Mouse (Mus musculus): ENCODE data around the gene Gadd45g. TPM values are rescaled to one million over a fixed set of nuclear protein-coding genes. Genes with fewer than 3 reads are reported as not detected.
A peak's percentile ranks its signal among the peaks of the same experiment; 100 is the strongest.

Gene Gadd45g
- total RNA-seq, 1 experiment from 2014 or later = 11.3 TPM

DNA sequence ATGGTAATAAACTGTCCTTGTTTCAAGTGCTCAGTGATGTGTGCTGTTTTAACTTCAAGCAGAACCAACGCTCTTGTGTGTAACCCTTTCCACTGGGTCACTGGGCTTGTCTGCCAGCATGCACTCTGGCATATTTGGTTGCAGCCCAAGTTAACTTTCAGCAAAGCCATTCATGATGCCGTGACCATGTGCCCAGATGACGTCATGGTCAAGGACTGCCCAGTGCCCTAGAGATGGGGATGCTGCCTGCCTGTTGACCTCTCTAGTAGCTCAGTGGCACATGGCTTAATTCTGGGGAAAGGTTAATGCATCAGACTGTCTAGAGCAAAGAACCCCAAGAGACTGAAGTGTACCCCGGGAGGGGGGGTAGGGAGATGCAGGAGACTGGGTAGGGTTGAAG lies 24.7 kb downstream of the Gadd45g start:
- ATAC-seq (replicated peaks in 1 of 2; ENCODE audit: insufficient read depth in 1 of 2, low FRiP score in 2 of 2, low TSS enrichment in 1 of 2, low read depth in 1 of 2, poor library complexity in 2 of 2, severe bottlenecking in 2 of 2) = no peak

DNA sequence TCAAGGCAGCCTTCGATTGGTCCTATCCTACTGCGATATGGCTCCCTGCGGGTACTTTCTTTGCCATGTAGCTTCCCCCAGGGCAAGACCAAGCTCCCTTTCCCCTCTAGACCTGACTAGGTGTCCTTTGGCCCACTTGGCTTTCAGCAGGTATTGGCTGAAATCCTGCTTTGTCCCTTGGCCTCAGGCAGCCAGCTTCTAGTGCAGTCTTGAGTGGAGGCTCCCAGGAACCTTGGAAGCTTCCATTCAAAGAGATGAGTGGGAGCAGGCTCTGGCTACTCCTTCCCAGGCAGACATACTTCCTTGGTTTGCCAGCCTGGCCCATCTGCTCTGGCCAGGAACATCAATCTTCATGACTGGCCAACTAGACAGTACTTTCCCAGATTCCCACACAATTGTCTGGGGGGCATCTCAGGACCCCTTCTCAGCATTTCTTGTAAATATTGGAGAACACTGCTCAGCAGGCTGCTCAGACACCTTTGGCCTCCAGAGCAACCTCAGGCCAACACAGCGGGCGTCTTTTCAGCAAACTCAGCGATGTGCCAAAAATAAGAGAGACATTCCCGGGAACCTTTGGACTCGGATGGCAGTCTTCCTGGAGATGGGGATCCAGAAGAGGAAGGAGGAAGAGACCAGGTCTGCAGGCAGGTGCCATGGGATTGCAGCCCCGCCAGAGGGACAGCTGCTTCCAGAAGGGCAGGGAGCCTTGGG lies 25.9 kb downstream of the Gadd45g start:
- no peak for ATAC-seq (replicated peaks in 1 of 2; ENCODE audit: insufficient read depth in 1 of 2, low FRiP score in 2 of 2, low TSS enrichment in 1 of 2, low read depth in 1 of 2, poor library complexity in 2 of 2, severe bottlenecking in 2 of 2)

DNA sequence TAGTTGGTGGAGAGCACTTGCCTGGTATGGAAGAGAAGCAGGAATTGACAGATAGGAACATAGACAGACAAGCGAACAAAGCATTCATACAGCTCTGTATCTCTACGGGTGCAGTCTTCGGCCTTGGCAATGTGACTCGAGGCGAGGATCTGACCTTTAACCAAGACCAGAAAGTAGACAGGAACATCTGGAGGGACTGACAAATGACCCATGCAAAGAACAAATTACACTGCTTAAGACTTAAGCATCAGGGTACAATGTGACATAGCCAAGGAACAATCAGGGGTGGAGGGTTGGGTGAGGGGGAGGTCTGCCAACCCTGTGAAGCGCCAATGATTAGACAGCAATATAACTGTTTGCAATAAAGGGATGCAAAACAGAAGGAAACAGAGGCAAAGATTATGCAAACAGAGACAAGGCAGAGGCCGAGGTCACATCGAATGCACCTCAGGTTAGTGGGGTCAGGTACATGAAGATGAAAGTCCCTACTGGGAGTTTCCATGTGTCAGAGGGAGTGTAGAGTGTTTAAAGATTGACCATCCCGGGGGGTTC lies 26.6 kb downstream of the Gadd45g start:
- no peak for ATAC-seq (replicated peaks in 1 of 2; ENCODE audit: insufficient read depth in 1 of 2, low FRiP score in 2 of 2, low TSS enrichment in 1 of 2, low read depth in 1 of 2, poor library complexity in 2 of 2, severe bottlenecking in 2 of 2)

DNA sequence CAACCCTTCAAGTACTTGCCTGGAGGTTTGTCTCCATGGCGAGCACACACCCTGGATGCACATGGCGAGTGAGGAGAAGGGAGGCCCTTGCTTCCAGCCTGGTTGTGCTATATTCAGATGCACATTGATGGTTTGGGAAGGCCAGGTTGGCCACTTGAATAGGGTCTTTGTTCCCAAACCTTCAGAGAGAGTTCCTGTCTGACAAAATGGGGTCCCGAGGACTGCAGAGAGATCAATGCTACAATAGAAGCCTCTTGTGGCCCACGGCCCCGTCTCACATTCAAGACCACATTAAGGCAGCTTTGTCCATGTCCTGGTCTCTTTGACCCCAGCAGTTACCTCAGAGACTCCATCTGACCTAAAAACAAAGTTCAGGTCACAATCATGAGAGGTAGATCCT lies 27.3 kb downstream of the Gadd45g start:
- ATAC-seq (replicated peaks in 1 of 2; ENCODE audit: insufficient read depth in 1 of 2, low FRiP score in 2 of 2, low TSS enrichment in 1 of 2, low read depth in 1 of 2, poor library complexity in 2 of 2, severe bottlenecking in 2 of 2) = no peak

DNA sequence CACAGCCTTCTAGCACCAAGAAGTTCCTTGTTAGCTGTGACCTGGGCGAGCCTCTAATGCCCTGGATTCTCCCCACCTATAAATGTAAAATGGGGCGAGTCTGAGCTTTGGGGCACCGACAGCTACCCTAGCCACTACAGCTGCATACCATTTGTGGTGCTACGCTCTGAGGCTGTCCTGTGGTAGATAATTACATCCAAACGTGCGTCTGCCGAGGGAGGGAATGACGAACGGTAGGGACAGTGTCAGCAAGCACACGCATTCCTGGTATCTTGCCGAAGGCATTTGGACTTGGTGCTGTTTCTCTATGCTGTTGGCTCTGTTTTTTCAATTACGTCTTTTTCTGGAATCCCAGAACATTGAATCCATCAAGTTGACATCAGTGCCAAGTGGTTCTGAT lies 29.7 kb downstream of the Gadd45g start:
- no peak for ATAC-seq (replicated peaks in 1 of 2; ENCODE audit: insufficient read depth in 1 of 2, low FRiP score in 2 of 2, low TSS enrichment in 1 of 2, low read depth in 1 of 2, poor library complexity in 2 of 2, severe bottlenecking in 2 of 2)

DNA sequence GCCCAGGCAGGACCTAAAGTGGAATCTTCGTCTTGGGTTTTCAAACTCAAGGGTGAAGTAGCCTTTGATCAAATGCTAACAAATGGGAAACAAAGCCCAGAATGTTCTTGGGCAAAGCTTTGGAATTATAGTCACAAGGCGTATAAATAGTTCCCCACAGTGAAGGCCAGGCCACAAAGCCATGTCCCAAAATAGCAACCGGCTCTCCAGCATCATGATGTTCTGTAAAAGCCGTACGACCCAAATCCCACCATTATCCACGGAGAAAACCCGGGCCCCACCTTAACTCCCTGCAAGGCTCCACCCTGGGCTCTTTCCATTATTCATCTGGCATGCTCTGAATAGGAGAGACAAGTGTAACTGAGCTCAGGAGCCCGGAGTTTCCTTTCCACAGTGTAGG lies 32.3 kb downstream of the Gadd45g start:
- ATAC-seq (replicated peaks in 1 of 2; ENCODE audit: insufficient read depth in 1 of 2, low FRiP score in 2 of 2, low TSS enrichment in 1 of 2, low read depth in 1 of 2, poor library complexity in 2 of 2, severe bottlenecking in 2 of 2) = no peak

DNA sequence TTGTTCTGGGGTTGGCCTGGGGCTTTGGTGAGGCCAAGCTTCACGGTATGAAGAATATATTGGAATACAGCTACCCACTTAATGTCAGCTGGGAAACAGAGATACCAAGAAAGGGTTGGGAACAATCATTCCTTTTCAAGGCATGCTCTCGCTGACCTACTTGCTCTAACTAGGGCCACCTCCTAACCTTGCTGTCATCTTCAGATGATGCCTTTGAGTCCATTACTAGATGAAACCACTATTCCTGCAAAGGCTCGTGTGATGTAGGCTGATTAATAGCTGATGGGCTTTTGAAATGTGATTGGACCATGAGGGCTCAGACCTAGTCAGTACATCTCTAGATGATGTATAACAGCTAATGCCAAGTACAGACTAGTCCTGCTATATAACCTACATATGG lies 33.1 kb downstream of the Gadd45g start:
- ATAC-seq (replicated peaks in 1 of 2; ENCODE audit: insufficient read depth in 1 of 2, low FRiP score in 2 of 2, low TSS enrichment in 1 of 2, low read depth in 1 of 2, poor library complexity in 2 of 2, severe bottlenecking in 2 of 2) = no peak

DNA sequence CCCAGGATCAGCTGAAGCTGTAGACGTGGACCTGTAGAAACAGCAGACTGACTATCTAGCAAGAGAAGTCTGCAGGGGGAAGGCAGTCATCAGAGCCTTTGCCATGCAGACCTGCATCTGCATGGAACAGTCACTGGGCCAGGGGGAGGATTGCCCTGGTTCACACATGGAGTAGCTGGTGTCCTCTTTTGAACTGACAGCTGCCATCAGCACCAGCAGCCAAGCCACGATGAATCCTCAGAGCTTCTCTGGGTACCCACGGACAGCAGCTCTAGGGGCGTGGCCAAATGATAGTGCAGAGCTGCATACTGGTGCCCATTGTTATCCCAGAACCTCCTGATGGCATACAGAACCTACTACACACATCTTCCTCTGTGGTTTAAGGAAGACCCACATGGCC lies 33.5 kb downstream of the Gadd45g start:
- ATAC-seq (replicated peaks in 1 of 2; ENCODE audit: insufficient read depth in 1 of 2, low FRiP score in 2 of 2, low TSS enrichment in 1 of 2, low read depth in 1 of 2, poor library complexity in 2 of 2, severe bottlenecking in 2 of 2) = no peak

DNA sequence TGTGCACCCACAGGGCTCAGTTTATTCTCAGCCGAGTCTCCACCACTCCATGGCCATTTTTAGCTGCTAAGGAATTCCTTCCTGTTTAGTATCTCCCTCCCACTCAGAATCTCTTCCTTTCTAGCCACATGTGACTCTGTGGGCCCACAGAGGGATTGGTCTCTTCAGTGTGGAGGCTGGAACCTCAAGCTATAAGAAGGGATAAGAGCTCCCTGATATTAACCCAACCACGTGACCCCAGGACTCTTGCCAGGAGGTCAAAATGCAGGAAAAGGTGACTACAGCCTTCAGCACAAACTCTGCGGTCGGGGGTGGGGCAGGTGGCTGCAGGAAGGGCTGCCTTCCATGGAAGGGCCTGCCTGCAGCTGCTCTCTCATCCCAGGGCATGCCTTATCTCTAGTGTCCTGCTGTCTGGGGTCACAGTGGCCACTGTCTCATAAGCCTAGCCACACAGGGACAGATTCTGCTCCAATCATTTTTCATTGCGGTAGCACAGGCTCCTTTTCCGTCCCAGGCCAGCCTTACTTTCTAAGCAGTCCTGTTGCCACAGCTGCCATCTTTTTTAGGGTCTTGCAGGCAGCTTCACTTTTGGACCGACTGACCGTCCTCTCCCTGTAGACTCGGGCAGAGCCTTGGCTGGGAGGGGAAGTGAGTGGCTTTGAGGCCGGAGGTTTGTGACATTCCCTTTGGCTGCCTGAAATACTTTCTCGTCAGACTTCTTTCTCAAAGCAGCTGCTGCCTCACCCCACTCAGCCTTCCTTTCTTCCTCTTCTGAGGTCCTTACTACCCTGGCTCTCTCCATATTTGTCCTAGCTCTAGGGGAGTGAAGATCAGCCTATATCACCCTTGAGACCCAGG lies 35.0 kb downstream of the Gadd45g start:
- ATAC-seq (replicated peaks in 1 of 2; ENCODE audit: insufficient read depth in 1 of 2, low FRiP score in 2 of 2, low TSS enrichment in 1 of 2, low read depth in 1 of 2, poor library complexity in 2 of 2, severe bottlenecking in 2 of 2) = peak; percentile 9 to 36; a peak in 3 of 4 replicates

DNA sequence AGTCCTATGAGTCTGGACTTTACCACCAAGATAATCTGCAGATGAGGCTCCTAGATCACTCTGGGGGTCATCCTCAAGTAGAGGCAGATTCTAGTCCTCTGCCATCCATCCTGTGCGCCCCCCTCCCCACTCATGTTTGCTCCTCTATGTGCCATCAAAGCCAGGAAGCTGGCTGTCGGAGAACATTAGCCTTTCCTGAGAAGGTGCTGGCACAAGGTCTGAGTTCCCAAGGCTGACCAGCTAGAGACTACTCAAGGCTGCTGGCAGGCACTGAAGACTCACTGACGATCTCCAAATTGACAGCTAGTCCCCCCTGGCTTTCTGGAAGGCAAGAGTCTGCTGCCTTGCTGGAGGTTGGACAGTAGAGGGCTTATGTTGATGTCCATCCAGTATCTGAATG lies 35.7 kb downstream of the Gadd45g start:
- no peak for ATAC-seq (replicated peaks in 1 of 2; ENCODE audit: insufficient read depth in 1 of 2, low FRiP score in 2 of 2, low TSS enrichment in 1 of 2, low read depth in 1 of 2, poor library complexity in 2 of 2, severe bottlenecking in 2 of 2)

DNA sequence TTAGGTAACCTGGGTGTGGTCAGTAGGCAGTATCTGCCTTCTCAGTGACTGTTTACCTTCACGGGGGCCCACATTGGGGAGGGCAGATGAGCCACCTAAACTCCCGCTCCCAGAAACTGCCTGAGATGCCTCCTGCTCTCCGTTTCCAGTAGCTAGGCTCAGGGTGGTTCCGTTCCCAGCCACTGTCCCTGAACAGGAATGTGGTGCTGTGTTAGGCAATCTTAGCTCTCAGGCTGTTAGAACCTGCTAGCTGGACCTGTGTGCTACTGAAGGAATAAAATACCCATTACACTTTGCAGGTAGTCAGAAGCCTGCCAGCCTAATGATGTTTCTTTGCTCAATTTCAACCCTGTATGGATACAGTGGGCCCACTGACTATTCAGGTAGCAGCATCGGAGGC lies 37.8 kb downstream of the Gadd45g start:
- no peak for ATAC-seq (replicated peaks in 1 of 2; ENCODE audit: insufficient read depth in 1 of 2, low FRiP score in 2 of 2, low TSS enrichment in 1 of 2, low read depth in 1 of 2, poor library complexity in 2 of 2, severe bottlenecking in 2 of 2)

DNA sequence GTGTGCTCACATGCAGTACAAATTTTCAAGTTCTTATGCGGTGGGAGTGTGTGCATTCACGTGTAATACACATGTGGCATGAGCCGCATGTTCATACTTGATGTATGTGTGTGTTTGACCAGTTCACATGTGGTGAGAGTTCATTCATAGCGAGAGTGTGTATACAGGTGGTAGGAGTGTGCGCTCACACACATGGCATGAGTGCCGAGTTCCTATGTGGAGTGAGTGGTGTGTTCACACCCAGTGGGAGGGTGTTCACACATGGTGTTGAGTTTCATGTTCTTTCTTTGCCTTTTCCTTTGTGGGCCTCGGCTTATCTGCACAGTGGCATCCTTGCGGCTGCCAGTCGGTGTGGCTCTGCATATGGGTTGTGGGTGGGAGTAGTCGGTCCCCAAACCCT lies 39.1 kb downstream of the Gadd45g start:
- no peak for ATAC-seq (replicated peaks in 1 of 2; ENCODE audit: insufficient read depth in 1 of 2, low FRiP score in 2 of 2, low TSS enrichment in 1 of 2, low read depth in 1 of 2, poor library complexity in 2 of 2, severe bottlenecking in 2 of 2)

DNA sequence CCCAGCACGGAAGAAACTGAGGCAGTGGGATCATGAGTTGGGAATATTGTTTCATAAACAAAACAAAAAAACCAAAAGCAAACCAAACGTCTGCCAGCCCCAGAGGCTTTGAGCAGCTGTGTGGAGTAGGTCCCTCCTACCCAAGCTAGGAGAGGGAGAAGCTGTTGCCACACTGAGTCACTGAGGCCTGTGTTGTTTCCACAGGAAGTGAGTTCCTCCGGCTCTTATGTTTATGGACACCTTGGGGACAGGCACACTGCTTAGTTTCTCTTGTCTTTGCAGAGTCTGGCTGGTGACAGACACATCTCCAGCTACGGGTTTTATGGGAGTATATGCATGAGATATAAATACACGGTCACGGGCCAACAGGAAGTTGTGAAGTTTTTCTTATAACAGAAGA lies 39.6 kb downstream of the Gadd45g start:
- ATAC-seq (replicated peaks in 1 of 2; ENCODE audit: insufficient read depth in 1 of 2, low FRiP score in 2 of 2, low TSS enrichment in 1 of 2, low read depth in 1 of 2, poor library complexity in 2 of 2, severe bottlenecking in 2 of 2) = peak; percentile 46 to 51; a peak in 1 of 4 replicates

DNA sequence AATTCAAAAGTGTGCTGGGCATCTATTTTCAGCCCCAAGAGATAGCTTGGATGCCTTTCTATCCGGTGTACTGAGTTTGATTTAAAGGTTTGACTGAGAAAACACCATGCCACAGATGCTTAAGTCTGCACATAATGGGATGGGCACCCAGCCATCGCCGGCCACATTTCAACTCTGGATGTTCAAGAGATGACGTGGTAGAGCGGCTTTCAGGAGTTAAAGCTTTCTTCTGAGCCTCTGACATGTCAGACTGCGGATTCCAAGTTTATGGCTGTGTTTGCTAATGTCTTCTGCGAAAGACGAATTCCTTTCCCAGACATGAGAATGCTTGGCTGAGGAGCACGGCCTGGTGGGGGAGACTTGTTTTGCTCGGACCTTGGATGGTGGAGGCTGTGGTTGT lies 40.2 kb downstream of the Gadd45g start:
- ATAC-seq (replicated peaks in 1 of 2; ENCODE audit: insufficient read depth in 1 of 2, low FRiP score in 2 of 2, low TSS enrichment in 1 of 2, low read depth in 1 of 2, poor library complexity in 2 of 2, severe bottlenecking in 2 of 2) = no peak

DNA sequence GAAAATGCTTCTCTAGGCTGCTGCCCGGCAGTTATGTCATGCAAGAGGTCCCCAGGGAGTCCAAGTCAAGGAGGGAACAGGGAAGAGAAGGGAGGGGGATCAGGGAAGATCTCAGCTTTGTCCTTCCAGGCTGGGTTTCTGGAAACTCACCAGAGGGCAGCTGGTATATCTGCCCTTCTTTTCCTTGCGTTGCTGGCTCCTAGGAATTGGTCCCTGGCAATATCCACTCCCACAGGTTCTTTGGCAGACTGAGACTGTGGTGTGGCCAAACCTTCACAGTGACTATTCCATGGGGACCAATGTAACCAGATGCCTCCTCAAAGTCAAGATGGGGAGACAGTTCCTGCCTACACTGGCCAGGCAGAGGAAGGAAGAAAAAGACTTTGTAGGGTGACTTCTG lies 41.9 kb downstream of the Gadd45g start:
- ATAC-seq (replicated peaks in 1 of 2; ENCODE audit: insufficient read depth in 1 of 2, low FRiP score in 2 of 2, low TSS enrichment in 1 of 2, low read depth in 1 of 2, poor library complexity in 2 of 2, severe bottlenecking in 2 of 2) = no peak

DNA sequence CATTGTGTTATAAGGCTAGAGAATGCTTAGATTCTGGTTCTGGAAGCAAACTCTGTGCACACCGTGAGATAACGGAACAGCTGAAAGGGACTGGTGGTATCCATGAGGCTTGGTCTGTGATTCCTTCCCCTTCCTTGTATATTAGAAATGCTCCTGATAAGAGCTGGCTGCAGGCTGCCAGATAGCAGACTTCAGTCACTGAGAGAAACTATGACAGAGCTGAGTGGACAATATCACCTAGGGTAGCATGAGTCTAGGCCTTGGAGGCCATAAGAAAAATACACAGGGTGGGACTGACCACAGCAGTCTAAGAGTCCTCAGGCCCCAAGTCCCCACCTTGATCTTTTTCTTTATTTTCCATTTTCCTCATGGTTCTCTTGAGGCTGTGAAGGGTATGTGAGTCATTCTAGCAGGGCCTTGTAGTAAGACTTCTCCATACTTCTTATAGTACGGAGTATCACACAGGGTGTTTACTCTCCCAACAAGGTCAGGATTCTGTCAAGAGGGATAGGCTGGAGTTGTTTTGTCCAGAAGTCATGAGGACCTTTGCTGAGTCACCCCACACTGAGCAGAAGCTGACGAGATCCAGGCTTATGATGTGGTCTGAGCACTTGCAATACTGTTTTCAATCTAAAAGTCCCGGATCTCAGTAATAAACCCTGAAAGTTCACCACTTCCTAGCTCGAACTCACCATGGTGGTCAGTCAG lies 45.5 kb downstream of the Gadd45g start:
- ATAC-seq (replicated peaks in 1 of 2; ENCODE audit: insufficient read depth in 1 of 2, low FRiP score in 2 of 2, low TSS enrichment in 1 of 2, low read depth in 1 of 2, poor library complexity in 2 of 2, severe bottlenecking in 2 of 2) = no peak

DNA sequence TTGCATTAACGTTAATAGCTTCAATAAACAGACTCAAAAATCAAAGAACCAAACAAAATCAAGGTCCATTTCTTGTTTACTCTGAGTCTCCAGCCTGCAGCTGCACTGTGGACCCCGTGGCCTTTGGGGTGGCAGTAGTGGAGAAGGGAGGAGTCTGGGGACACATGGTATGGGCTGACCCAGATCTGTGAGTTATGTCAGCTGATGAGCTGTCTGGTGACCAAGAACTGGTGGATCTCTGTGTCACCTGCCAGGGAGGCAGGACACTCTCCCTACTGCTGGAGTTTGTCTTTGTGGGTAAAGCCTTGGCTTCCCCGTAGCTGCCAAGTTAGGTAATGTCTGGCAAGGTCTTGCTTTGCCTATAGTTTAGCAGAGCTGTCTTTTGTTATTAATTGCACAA lies 51.1 kb downstream of the Gadd45g start:
- no peak for ATAC-seq (replicated peaks in 1 of 2; ENCODE audit: insufficient read depth in 1 of 2, low FRiP score in 2 of 2, low TSS enrichment in 1 of 2, low read depth in 1 of 2, poor library complexity in 2 of 2, severe bottlenecking in 2 of 2)
